Mouse (Mus musculus) ovary, adult 2 months (tissue): ENCODE measurements around the gene Txndc17. TPM values are rescaled to one million over a fixed set of nuclear protein-coding genes. Genes with fewer than 3 reads are reported as not detected.

Experiments used
- polyA plus RNA-seq: library from polyadenylated mRNA; depleted of rRNA; stranded (reverse); fragments of >200 nt; gene quantifications from 2 replicates; pipeline ENCODE4 v1.2.3, GENCODE M21; 2012; rRNA removed

Gene Txndc17
- 29.3 and 41.0 TPM in 2 replicates for polyA plus RNA-seq

DNA sequence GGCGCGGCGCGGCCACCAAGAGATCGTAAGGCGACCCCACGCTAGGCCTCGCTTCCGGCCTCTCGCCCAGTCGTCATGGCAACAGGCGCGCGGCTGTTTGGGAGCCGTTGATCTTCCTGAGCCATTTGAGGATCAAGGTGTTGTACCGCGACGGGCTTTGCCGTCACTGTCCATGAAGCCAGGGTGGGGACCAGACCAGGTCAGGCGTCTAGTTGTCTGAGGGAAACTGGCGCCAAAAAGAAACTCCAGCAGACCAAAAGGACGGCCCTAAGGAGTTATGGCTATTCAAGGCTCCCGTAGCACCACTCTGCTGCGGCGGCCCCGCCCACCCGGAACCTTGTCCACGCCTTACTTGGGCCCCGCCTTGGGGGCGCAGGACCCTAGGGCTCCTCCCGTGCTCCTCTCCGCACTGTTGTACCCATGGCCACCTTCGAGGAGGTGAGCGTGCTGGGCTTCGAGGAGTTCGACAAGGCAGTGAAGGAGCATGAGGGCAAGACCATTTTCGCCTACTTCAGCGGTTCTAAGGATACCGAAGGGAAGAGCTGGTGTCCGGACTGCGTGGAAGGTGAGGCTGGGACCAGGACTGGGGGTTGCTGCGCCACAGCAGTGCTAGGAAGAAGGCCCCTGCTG is at the start of gene Txndc17, which contains the start of gene 4933427D14Rik:
Gene Txndc17 (plus strand): TSS at position 344 of the 630 bp plus-strand sequence.
Gene 4933427D14Rik (minus strand): TSS at position 256 of the 630 bp plus-strand sequence.

DNA sequence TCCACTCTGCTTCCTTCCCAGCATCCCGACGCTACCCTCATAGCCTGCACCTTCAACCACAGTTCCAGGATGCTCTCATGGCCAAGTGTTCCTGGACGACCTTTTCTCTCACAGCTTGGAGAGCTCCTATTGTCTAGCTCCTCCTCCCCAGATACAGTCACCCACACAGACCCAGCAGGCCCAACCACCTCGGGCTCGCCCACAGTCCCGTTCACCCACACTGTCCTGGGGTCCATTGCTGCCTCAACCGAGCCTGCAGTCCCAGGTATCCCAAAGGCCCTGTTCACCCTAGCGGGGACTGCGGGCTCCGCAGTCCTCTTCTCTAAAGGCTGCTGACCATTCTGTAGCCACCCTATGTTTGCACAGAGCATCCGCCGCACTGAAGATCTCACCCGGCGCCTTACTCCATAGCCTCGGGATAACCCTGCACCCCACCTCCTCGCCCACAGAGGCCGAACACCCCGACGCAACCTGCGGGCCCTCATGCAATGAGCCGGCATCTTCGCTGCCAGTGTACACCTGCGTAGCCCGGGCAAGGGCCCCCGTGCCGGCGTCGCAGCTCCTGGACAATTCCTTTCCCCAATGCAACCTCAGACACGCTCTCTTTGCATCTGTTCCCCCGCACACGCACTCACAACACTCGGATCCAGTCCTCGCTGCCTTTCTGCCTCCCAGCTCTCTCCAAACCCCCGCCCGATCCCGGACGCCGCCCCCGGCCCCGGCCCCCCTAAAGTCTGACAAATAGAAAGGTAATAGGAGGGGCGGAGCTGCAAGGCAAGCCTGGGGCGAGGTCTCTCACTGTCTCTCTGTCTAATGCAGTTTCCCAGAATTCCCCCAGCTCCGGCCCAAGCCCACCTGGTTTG is 775 bp upstream of the Txndc17 start, which contains the start of gene Gm43951:
Gene Gm43951 (minus strand): TSS at position 500 of the 863 bp plus-strand sequence.

DNA sequence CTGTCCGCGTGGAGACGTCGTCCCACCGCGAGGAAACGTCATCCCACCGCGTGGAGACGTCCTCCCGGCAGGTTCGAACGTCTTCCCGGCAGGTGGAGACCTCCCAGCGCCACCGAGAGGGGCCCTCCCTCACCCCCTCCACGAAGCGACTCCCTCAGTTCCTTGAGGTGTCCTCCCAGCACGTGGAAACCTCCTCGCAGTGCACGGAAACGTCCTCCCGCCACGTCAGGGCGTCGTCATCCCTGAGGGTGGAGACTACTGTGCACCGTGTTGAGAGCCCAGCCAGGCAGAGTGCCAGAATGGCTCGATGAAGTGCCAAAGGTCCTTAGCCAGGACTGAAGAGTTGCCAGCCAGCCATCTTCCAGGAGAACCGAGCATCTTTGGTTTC is 8.1 kb downstream of the Txndc17 start, which contains the start of gene Med31:
Gene Med31 (minus strand): TSS at position 183 of the 388 bp plus-strand sequence.

Other genes with a start within 250 kb of the Txndc17 start
- gene Aipl1, start 170.0 kb upstream of the Txndc17 start, polyA plus RNA-seq, result 0.75 and 1.7 TPM in 2 replicates
- 11.0 and 18.1 TPM in 2 replicates for gene Pimreg, start 165.5 kb upstream of the Txndc17 start, polyA plus RNA-seq
- gene Pitpnm3, start 71.8 kb upstream of the Txndc17 start, polyA plus RNA-seq, result 14.7 and 19.9 TPM in 2 replicates
- gene Gm43951, start 707 bp upstream of the Txndc17 start, polyA plus RNA-seq, result 0.33 and 0.44 TPM in 2 replicates
- gene 4933427D14Rik, start 88 bp upstream of the Txndc17 start, polyA plus RNA-seq, result 7.6 and 8.4 TPM in 2 replicates
- gene Med31, start 8.0 kb downstream of the Txndc17 start, polyA plus RNA-seq, result 7.7 and 8.2 TPM in 2 replicates
- 0.75 and 0.92 TPM in 2 replicates for gene Slc13a5, start 59.7 kb downstream of the Txndc17 start, polyA plus RNA-seq
- gene Xaf1, start 94.1 kb downstream of the Txndc17 start, polyA plus RNA-seq, result 23.4 and 28.6 TPM in 2 replicates
- 0.17 TPM in 1 of 2 replicates, not detected in the other for gene Fbxo39, start 106.9 kb downstream of the Txndc17 start, polyA plus RNA-seq
- 3.8 and 4.7 TPM in 2 replicates for gene Tekt1, start 154.9 kb downstream of the Txndc17 start, polyA plus RNA-seq
- gene Smtnl2, start 204.2 kb downstream of the Txndc17 start, polyA plus RNA-seq, result 17.1 and 28.2 TPM in 2 replicates
- gene Ggt6, start 228.0 kb downstream of the Txndc17 start, polyA plus RNA-seq, result 2.2 and 2.9 TPM in 2 replicates
- 86.4 and 93.0 TPM in 2 replicates for gene Mybbp1a, start 233.8 kb downstream of the Txndc17 start, polyA plus RNA-seq